Mouse (Mus musculus) liver, embryonic 14.5 days (tissue): ENCODE results near the gene Kcnj6. TPM values are rescaled to one million over a fixed set of nuclear protein-coding genes. Genes with fewer than 3 reads are reported as not detected.

Source experiments
- ATAC-seq: fragments of 200-750 bp; cut with Nextera tagmentation; 2 replicates; pipeline ENCODE4 v1.8.0; 2017; ENCODE audit warnings: moderate number of reproducible peaks, mild to moderate bottlenecking, moderate library complexity; ENCODE audit not compliant: insufficient read depth
- DNase-seq, 3 experiments: peaks; one replicate each; pipeline ENCODE4 v3.0.0-alpha.2; 2012 to 2013; ENCODE audit warnings: low read depth in 3 of 3, low spot score in 3 of 3
- H3K27ac ChIP-seq: fragments of 300-500 bp; sonication (generic); 2 replicates; pipeline ENCODE4 v1.5.1; 2014; ENCODE audit warnings: moderate library complexity, mild to moderate bottlenecking, control low read depth, inconsistent platforms
- H3K27me3 ChIP-seq: fragments of 300-500 bp; sonication (generic); 2 replicates; pipeline ENCODE4 v1.6.1; 2014; ENCODE audit warnings: mild to moderate bottlenecking, low read length, moderate library complexity; ENCODE audit not compliant: control insufficient read depth, insufficient read depth
- H3K36me3 ChIP-seq: fragments of 300-500 bp; sonication (generic); replicated peaks from 2 replicates; pipeline ENCODE4 v1.6.1; 2014; ENCODE audit warnings: low read depth; ENCODE audit not compliant: control insufficient read depth, insufficient read depth
- H3K4me1 ChIP-seq, 2 experiments: fragments of 200-500 bp in 1 of 2; fragments of 300-500 bp in 1 of 2; sonication (generic) in 1 of 2; replicated peaks; 2 replicates each; pipeline ENCODE4 v1.6.1; 2012 to 2014; ENCODE audit warnings: antibody characterized with exemption in 1 of 2, inconsistent platforms in 1 of 2, low read length in 1 of 2; ENCODE audit not compliant: control insufficient read depth in 2 of 2, insufficient read depth in 2 of 2
- H3K4me2 ChIP-seq: fragments of 300-500 bp; sonication (generic); 2 replicates; pipeline ENCODE4 v1.6.1; 2014; ENCODE audit warnings: low read depth, mild to moderate bottlenecking, control low read depth, moderate library complexity
- H3K4me3 ChIP-seq, 2 experiments: fragments of 200-500 bp in 1 of 2; fragments of 300-500 bp in 1 of 2; sonication (generic) in 1 of 2; 2 replicates each; pipeline ENCODE4 v1.5.1; 2012 to 2014; ENCODE audit warnings: low read depth in 2 of 2, low read length in 2 of 2, mild to moderate bottlenecking in 2 of 2, control low read depth in 1 of 2, inconsistent platforms in 1 of 2, moderate library complexity in 1 of 2; ENCODE audit not compliant: insufficient read depth in 1 of 2
- H3K9ac ChIP-seq: fragments of 300-500 bp; sonication (generic); replicated peaks from 2 replicates; pipeline ENCODE4 v1.6.1; 2014; ENCODE audit warnings: mild to moderate bottlenecking, control low read depth, moderate library complexity
- H3K9me3 ChIP-seq: fragments of 300-500 bp; sonication (generic); 2 replicates; pipeline ENCODE4 v1.6.1; 2016; ENCODE audit warnings: low read length, mixed read lengths; ENCODE audit not compliant: control insufficient read depth
- CTCF ChIP-seq: IDR thresholded peaks from 2 replicates; pipeline ENCODE4 v1.5.1; 2016; ENCODE audit warnings: antibody characterized with exemption, low read depth, control low read depth
- EP300 ChIP-seq: IDR thresholded peaks from 2 replicates; pipeline ENCODE4 v1.6.1; 2016; ENCODE audit warnings: antibody characterized with exemption, low read depth
- WGBS: fragments of 180-500 bp; shearing (Covaris S2); extraction: QIAGEN DNeasy Blood & Tissue Kit; methylation state at CpG from one replicate; pipeline ENCODE4 v1.1.7; 2014; ENCODE audit not compliant: insufficient replicate concordance; 5-methylcytosine and 5-hydroxymethylcytosine counted together
- microRNA-seq: library from miRNA; unstranded; fragments of <30 nt; microRNA quantifications from one replicate; pipeline ENCODE4, GENCODE M21; 2016
- polyA plus RNA-seq, 2 experiments: library from polyadenylated mRNA; depleted of rRNA in 1 of 2; stranded (reverse) in 1 of 2; unstranded in 1 of 2; fragments of >200 nt; fragmentation: Nextera tagmentation in 1 of 2; extraction: Ambion mirVana in 1 of 2; gene quantifications; 2 replicates each; pipeline versions ENCODE4 v1.2.1 to v1.2.3; 2012 to 2014

Kcnj6 gene
- polyA plus RNA-seq, 2 experiments: not detected

DNA sequence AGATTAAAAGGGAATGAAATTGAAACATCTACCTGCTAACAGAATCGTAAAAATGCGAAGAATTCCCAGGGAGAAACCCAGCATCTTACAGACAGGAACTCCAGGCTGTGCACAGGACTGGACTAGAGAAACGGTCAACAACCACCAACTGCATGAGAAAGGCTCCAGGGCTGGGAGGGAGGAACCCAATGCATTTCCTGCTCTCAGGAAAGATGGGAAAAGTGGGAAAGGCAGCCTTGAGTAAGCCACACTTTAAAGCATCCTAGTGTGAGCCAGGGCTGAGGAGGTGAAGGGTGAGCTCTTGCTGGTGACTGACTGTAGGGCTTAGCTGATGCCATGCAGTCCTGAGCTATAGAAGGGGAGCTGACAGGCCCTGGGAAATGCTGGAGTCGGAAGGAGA lies 296.4 kb downstream of the Kcnj6 start:
- Histone ChIP-seq H3K9ac (no peak overlapping the region), H3K4me3 (no peak overlapping the region), H3K4me1 (peaks cover 11 to 15% of the 10 kb centered on the region in 2 experiments), H3K27me3 (no peaks in the 10 kb centered on the region), H3K4me2 (no peak overlapping the region), H3K9me3 (no peaks in the 10 kb centered on the region), H3K36me3 (no peaks in the 10 kb centered on the region), H3K27ac (no peak overlapping the region)
- no peak for ATAC-seq
- no peak for DNase-seq
- WGBS: 67% methylated on average over 4 of the region's 4 CpGs
- no peak for TF ChIP-seq CTCF
- no peak for TF ChIP-seq EP300

Small RNA genes lying within 50 kb of the gene (microRNA-seq; reads per million reads assigned to microRNA genes)
- gene Gm22745: not detected
